In genomic region chr7:65977977-65978376, GRCm38 (mm10) we compare ENCODE assay signal across 21 mouse cellular contexts.
"Had no signal": no experiment of that assay in that cellular context is flagged by ENCODE, and none has a peak within 500 bp of the region (broad histone marks: within the 10 kb centered on the region; RNA-seq: fewer than 3 reads in every experiment).

No protein-coding gene starts in this region.

- H3K36me3 ChIP-seq: lung, embryonic 15.5 days; midbrain, embryonic 13.5 days; midbrain, embryonic 15.5 days; neural tube, embryonic 13.5 days; neural tube, embryonic 15.5 days had no signal

- H3K4me1 ChIP-seq: megakaryocyte, embryonic 14.5 days; midbrain, embryonic 13.5 days; midbrain, embryonic 15.5 days; neural tube, embryonic 13.5 days had no signal

- ATAC-seq: lung, postnatal 0 days; midbrain, embryonic 13.5 days; midbrain, embryonic 15.5 days had no signal

- H3K4me2 ChIP-seq: lung, embryonic 15.5 days; midbrain, embryonic 11.5 days; midbrain, embryonic 13.5 days; midbrain, embryonic 15.5 days; neural tube, embryonic 13.5 days; neural tube, embryonic 15.5 days had no signal

- H3K27ac ChIP-seq: macrophage; midbrain, embryonic 13.5 days; midbrain, embryonic 15.5 days; neural tube, embryonic 13.5 days; neural tube, embryonic 15.5 days had no signal

- H3K27me3 ChIP-seq: lung, embryonic 15.5 days; megakaryocyte, embryonic 14.5 days; midbrain, embryonic 13.5 days; midbrain, embryonic 15.5 days; neural tube, embryonic 13.5 days; neural tube, embryonic 15.5 days had no signal

- H3K4me3 ChIP-seq: lung, embryonic 15.5 days; megakaryocyte, embryonic 14.5 days; midbrain, embryonic 13.5 days; midbrain, embryonic 15.5 days; myocyte; neural tube, embryonic 13.5 days; neural tube, embryonic 15.5 days had no signal

- H3K9ac ChIP-seq: lung, embryonic 15.5 days; midbrain, embryonic 13.5 days; midbrain, embryonic 15.5 days; neural tube, embryonic 13.5 days; neural tube, embryonic 15.5 days had no signal

- DNase-seq: lung, adult 2 months; lung, postnatal 14 days; lung, postnatal 36 days; retina, postnatal 1 day; right cerebral cortex, adult 18-20 months; right cerebral cortex, postnatal 25 days; right cerebral cortex, postnatal 4 days; spleen, adult 18-20 months; thymus, adult 18-20 months; thymus, postnatal 14 days; thymus, postnatal 36 days had no signal

- H3K9me3 ChIP-seq: lung, embryonic 15.5 days; megakaryocyte, embryonic 14.5 days; midbrain, embryonic 13.5 days; midbrain, embryonic 15.5 days; neural tube, embryonic 13.5 days; neural tube, embryonic 15.5 days had no signal
